Mouse (Mus musculus): ENCODE data around the gene Stat3. TPM values are rescaled to one million over a fixed set of nuclear protein-coding genes. Genes with fewer than 3 reads are reported as not detected.

The Stat3 gene
- total and polyA plus RNA-seq, 3 experiments: 35.9 to 69.2 (median 51.1) TPM

GRCm38 (mm10) chr11:100904580-100905351 lies 34.6 kb downstream of the Stat3 start:
- Histone ChIP-seq H3K4me1 (ENCODE audit: control insufficient read depth in 1 of 2, insufficient read depth in 2 of 2) (peaks cover 10 to 32% of the 10 kb centered on the region in 2 experiments), H3K27me3 (replicated peaks) (no peaks in the 10 kb centered on the region), H3K36me3 (replicated peaks in 1 of 2; ENCODE audit: control insufficient read depth in 1 of 2, insufficient read depth in 1 of 2, low read length in 1 of 2) (peaks cover 50 to 87% of the 10 kb centered on the region in 2 experiments), H3K27ac (ENCODE audit: insufficient read depth, low read depth) (peak overlapping the region; percentile 89), H3K9ac (ENCODE audit: insufficient read depth, low read depth) (peak overlapping the region; percentile 31; the same call in 1 of the 2 replicates), H3K4me2 (ENCODE audit: insufficient read depth, low read depth, poor library complexity, severe bottlenecking) (peak overlapping the region; percentile 88), H3K4me3 (replicated peaks in 1 of 3; ENCODE audit: low read depth in 2 of 3, low read length in 2 of 3, poor library complexity in 1 of 3) (peak overlapping the region; percentile 43 to 55 (median 44)), H3K9me3 (replicated peaks; ENCODE audit: low read length) (peaks cover 12% of the 10 kb centered on the region), H3K79me2 (replicated peaks; ENCODE audit: control insufficient read depth, extremely low read depth, insufficient read depth, poor library complexity, severe bottlenecking) (no peaks in the 10 kb centered on the region; the same call in 1 of the 2 replicates)
- peak; percentile 83 for DNase-seq (ENCODE audit: extremely low read depth)
- in situ Hi-C loops (cut with MboI; ENCODE audit: low pct_ligation_motif_present, low pct_unique_long_range_greater_than_20kb, low sequenced_read_pairs) (no loop called here), dilution Hi-C loops (cut with MboI; ENCODE audit: extremely low pct_ligation_motif_present, extremely low pct_unique_long_range_greater_than_20kb, low sequenced_read_pairs) (no loop called here)
- TF ChIP-seq ZC3H11A (IDR thresholded peaks at IDR 0.05; ENCODE audit: low read depth, low read length) (no peak), MAX (IDR thresholded peaks at IDR 0.05; ENCODE audit: low read length) (peak; percentile 78), CHD1 (IDR thresholded peaks at IDR 0.05; ENCODE audit: low read depth, low read length) (no peak), POLR2AphosphoS2 (IDR thresholded peaks at IDR 0.05; ENCODE audit: low read depth, low read length) (no peak), IRF4 (IDR thresholded peaks at IDR 0.05; ENCODE audit: low read depth, low read length) (peak; percentile 90), TBP (conservative IDR thresholded peaks at IDR 0.05; ENCODE audit: low read depth, low read length) (peak; percentile 25; the same call in 1 of the 2 replicates), NELFE (IDR thresholded peaks at IDR 0.05; ENCODE audit: low read depth, low read length) (0 out of 2 replicates have a peak, but pooled peaks have one; percentile 22), MYC (IDR thresholded peaks at IDR 0.05; ENCODE audit: low read depth, low read length) (peak; percentile 90), ZMIZ1 (IDR thresholded peaks at IDR 0.05; ENCODE audit: low read depth, low read length) (0 out of 2 replicates have a peak, but pooled peaks have one; percentile 15), GABPA (IDR thresholded peaks at IDR 0.05; ENCODE audit: insufficient replicate concordance, low read depth, low read length) (no peak), BHLHE40 (IDR thresholded peaks at IDR 0.05; ENCODE audit: low read depth, low read length) (peak; percentile 82), POLR2A (IDR thresholded peaks at IDR 0.05; ENCODE audit: low read depth, low read length) (peak; percentile 34; the same call in 1 of the 2 replicates), CHD2 (IDR thresholded peaks at IDR 0.05; ENCODE audit: low read length) (peak; percentile 48; the same call in 1 of the 2 replicates), EP300 (IDR thresholded peaks at IDR 0.05; ENCODE audit: low read length) (peak; percentile 81; the same call in 1 of the 2 replicates), UBTF (IDR thresholded peaks at IDR 0.05; ENCODE audit: low read depth, low read length) (no peak), RCOR1 (conservative IDR thresholded peaks at IDR 0.05; ENCODE audit: low read depth, low read length) (no peak), SMC3 (IDR thresholded peaks at IDR 0.05; ENCODE audit: low read depth, low read length) (peak; percentile 25; the same call in 1 of the 2 replicates), JUND (conservative IDR thresholded peaks at IDR 0.05; ENCODE audit: low read depth, low read length) (peak; percentile 75; the same call in 1 of the 2 replicates), E2F4 (IDR thresholded peaks at IDR 0.05; ENCODE audit: insufficient replicate concordance, low read depth, low read length) (no peak), ELF1 (IDR thresholded peaks at IDR 0.05; ENCODE audit: low read depth, low read length) (no peak), MEF2A (IDR thresholded peaks at IDR 0.05; ENCODE audit: borderline replicate concordance, low read depth, low read length) (peak; percentile 41; the same call in 1 of the 2 replicates), SIN3A (IDR thresholded peaks at IDR 0.05; ENCODE audit: low read length) (peak; percentile 84; the same call in 1 of the 2 replicates), MXI1 (IDR thresholded peaks at IDR 0.05; ENCODE audit: low read depth, low read length) (peak; percentile 88), JUN (IDR thresholded peaks at IDR 0.05; ENCODE audit: insufficient read depth, low read depth, low read length) (peak; percentile 52), RAD21 (IDR thresholded peaks at IDR 0.05; ENCODE audit: low read depth, low read length) (no peak), KAT2A (IDR thresholded peaks at IDR 0.05; ENCODE audit: insufficient replicate concordance, low read length) (no peak), ZKSCAN1 (IDR thresholded peaks at IDR 0.05; ENCODE audit: borderline replicate concordance, low read depth, low read length) (no peak), MAZ (IDR thresholded peaks at IDR 0.05; ENCODE audit: low read depth, low read length) (peak; percentile 84), ETS1 (conservative IDR thresholded peaks at IDR 0.05; ENCODE audit: low read depth, low read length) (peak; percentile 86), HCFC1 (IDR thresholded peaks at IDR 0.05; ENCODE audit: low read depth, low read length) (no peak), NRF1 (IDR thresholded peaks at IDR 0.05; ENCODE audit: low read depth, low read length) (no peak; the same call in 1 of the 2 replicates), MAFK (IDR thresholded peaks at IDR 0.05; ENCODE audit: insufficient replicate concordance, low read length) (0 out of 2 replicates have a peak, but pooled peaks have one; percentile 35), USF2 (conservative IDR thresholded peaks at IDR 0.05; ENCODE audit: low read depth, low read length) (no peak), USF1 (IDR thresholded peaks at IDR 0.05; ENCODE audit: low read depth, low read length) (no peak), CTCF (conservative IDR thresholded peaks at IDR 0.05 in 1 of 2, IDR thresholded peaks at IDR 0.05 in 1 of 2; ENCODE audit: low read depth in 2 of 2, low read length in 2 of 2) (no peak; a peak in 1 of 4 replicates), ZNF384 (IDR thresholded peaks at IDR 0.05; ENCODE audit: low read depth, low read length) (peak; percentile 7; the same call in 1 of the 2 replicates), TCF12 (IDR thresholded peaks at IDR 0.05; ENCODE audit: low read depth, low read length) (peak; percentile 74), PAX5 (IDR thresholded peaks at IDR 0.05; ENCODE audit: low read length) (no peak)

Data from CH12.LX (cell line).